Mouse (Mus musculus) cerebellum, adult 2 months (tissue): ENCODE results near the gene Hoxa13. TPM values are rescaled to one million over a fixed set of nuclear protein-coding genes. Genes with fewer than 3 reads are reported as not detected.

ENCODE experiments used
- DNase-seq, 2 experiments: peaks; one replicate each; pipeline ENCODE4 v3.0.0; 2021
- H3K27ac ChIP-seq: fragments of 200-500 bp; 2 replicates; pipeline ENCODE4 v1.5.1; 2012; ENCODE audit warnings: low read length, control low read depth, inconsistent platforms; ENCODE audit not compliant: insufficient read depth
- H3K27me3 ChIP-seq: fragments of 200-500 bp; 2 replicates; pipeline ENCODE4 v1.6.1; 2012; ENCODE audit warnings: inconsistent platforms, mild to moderate bottlenecking, low read length, moderate library complexity; ENCODE audit not compliant: control insufficient read depth, insufficient read depth
- H3K4me1 ChIP-seq: fragments of 200-500 bp; 2 replicates; pipeline ENCODE4 v1.6.1; 2011; ENCODE audit warnings: low read length; ENCODE audit not compliant: control insufficient read depth, insufficient read depth
- H3K4me3 ChIP-seq: fragments of 200-500 bp; replicated peaks from 2 replicates; pipeline ENCODE3; 2011; ENCODE audit warnings: mild to moderate bottlenecking, low read depth, low read length, control low read depth; ENCODE audit not compliant: insufficient read depth
- CTCF ChIP-seq: fragments of 200-500 bp; IDR thresholded peaks from 2 replicates; pipeline ENCODE4 v1.5.1; 2011; ENCODE audit warnings: low read depth, mild to moderate bottlenecking, control low read depth, low read length, moderate library complexity, borderline replicate concordance; ENCODE audit not compliant: insufficient read depth
- POLR2A ChIP-seq: fragments of 200-500 bp; IDR thresholded peaks from 2 replicates; pipeline ENCODE4 v1.6.1; 2011; ENCODE audit warnings: low read length, control low read depth, borderline replicate concordance; ENCODE audit not compliant: insufficient read depth
- whole genome bisulfite sequencing: fragments of 180-500 bp; shearing (Covaris S2); methylation state at CpG from one replicate; pipeline ENCODE4 v1.1.7; 2018; 5-methylcytosine and 5-hydroxymethylcytosine counted together
- polyA plus RNA-seq: library from polyadenylated mRNA; depleted of rRNA; stranded (reverse); fragments of >200 nt; gene quantifications from 2 replicates; pipeline ENCODE4 v1.2.3, GENCODE M21; 2012; rRNA removed

Hoxa13 gene
- not detected in 2 replicates for polyA plus RNA-seq

DNA sequence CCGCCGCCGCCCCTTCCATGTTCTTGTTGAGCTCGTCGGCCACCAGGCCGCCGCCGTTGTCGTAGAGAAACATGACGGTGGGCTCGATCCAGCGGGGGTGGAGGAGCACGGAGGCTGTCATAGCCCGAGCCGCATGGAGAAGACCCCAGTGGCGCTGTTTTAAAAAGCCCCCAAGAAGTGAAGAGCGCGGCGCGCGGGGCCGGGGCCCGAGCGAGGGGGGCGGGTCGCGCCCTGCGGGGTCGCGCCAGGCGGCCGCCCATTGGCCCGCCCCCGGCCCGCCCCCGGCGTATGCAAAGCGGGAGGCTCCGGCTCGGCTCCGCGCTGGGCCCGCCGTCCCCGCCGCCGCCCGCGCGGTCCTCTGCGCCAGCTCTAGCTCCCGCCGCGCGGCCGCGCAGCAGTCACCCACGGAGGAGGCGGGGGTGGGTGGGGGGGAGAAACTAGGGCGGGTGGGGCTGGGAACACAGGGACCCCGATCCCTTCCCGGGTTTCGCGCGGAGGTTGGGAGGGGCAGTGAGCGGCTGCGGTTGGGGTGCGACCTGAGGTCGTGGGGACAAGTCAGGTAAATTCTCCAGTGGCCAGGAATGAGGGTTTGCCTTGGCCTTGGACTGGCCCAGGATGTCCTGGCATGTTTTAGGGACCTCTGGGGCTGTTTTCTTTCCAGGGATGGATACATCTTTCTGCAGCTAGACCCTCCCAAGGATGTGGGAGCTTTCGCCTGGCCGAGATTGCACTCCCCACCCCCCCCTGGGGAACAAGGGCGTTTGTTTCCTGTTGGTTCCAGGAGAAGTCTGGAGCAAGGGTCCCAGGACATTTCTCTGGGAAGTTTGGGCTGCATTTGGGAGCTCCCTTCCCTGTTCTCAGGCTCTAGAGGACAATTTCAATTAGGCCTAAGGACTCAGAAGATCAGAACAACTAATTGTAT lies at the start of gene Hoxa13:
TSS of gene Hoxa13 (minus strand) at position 227 of the 922 bp plus-strand sequence.
- WGBS, result 2% methylated on average over 53 of the region's 72 CpGs
- TF ChIP-seq POLR2A (no peak), CTCF (no peak)

DNA sequence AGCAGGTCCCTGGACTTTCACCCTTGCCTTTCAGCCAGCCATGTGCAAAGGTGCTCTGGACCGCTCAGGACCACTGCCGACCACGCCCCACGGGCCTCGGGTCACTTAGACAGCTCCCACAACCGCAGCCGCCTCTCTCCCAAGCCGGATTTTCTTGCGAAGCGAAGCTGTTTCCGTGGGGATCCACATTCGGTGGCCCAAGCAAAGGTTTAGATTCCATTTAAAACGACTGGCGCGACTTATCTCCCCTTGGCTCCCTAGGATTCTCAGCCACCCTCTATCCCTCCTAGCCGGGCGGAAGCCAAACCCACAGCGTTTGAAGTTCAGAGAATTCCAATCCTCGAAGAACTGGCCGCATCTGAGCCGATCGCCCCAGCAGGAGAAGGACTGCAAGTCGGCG lies 49.7 kb upstream of the Hoxa13 start:
- H3K4me1 ChIP-seq, result no peaks in the 10 kb centered on the region
- H3K4me3 ChIP-seq, result no peak overlapping the region
- TF ChIP-seq POLR2A (no peak), CTCF (no peak)
- H3K27me3 ChIP-seq, result peaks cover 27% of the 10 kb centered on the region; the same call in 1 of the 2 replicates
- DNase-seq, result no peak
- H3K27ac ChIP-seq, result no peak overlapping the region
- WGBS, result 2% methylated on average over 24 of the region's 24 CpGs

More for the DNA sequence above, at the start of gene Hoxa13:
- no peak for DNase-seq
- H3K27ac ChIP-seq, result no peak within 1 kb of the TSS
- no peaks in the 10 kb centered on the region for H3K4me1 ChIP-seq
- peaks cover 32% of the 10 kb centered on the region; the same call in 1 of the 2 replicates for H3K27me3 ChIP-seq
- no peak within 1 kb of the TSS for H3K4me3 ChIP-seq

DNA sequence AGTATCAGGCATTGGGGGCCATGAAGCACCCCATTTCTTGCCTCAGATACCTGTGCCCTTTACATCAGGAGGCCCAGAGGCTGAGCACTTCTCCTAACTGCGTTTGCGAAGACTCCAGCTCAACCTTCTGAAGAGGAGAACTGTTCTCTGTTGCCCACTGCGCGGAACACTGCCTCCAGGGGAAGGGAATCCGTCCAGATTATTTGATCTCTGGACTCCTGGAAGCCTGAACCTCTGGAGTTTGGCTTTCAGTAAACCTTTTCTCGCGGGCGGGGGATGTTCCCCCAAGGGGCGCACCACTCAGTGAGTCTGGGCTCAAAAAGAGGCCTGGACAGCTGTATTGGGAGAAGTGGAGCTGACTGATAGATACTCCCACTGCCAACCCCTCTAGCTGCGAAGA lies 49.1 kb upstream of the Hoxa13 start:
- no peak overlapping the region for H3K4me3 ChIP-seq
- no peak overlapping the region for H3K27ac ChIP-seq
- TF ChIP-seq CTCF (no peak), POLR2A (no peak)
- H3K4me1 ChIP-seq, result no peaks in the 10 kb centered on the region
- DNase-seq, result no peak
- WGBS, result 11% methylated on average over 10 of the region's 10 CpGs
- H3K27me3 ChIP-seq, result peaks cover 27% of the 10 kb centered on the region; the same call in 1 of the 2 replicates

DNA sequence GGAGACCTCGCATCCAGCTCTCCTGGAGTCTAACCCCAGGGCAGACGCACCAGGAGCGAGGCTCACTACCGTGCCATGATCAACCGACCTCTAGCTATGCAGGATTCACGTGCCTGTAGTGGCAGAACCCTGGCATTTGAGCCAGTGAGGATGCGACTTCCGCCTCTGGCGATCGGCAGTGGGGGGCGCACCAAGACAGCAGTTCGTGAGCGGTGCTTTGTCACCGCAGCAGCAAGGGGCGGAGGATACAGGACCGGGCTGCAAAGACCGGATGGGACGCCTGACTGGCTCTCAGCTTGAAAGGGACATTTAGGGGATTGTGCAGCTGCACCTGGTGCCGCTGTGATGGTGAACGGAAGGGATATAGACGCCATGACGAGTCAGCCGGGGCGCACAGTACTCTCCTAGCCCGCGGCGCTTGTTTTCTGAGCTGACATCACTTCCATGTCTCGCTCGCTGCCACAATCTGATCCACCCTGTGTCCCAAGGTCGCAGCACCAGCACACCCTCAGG lies 45.3 kb upstream of the Hoxa13 start:
- H3K27me3 ChIP-seq, result peaks cover 4% of the 10 kb centered on the region; the same call in 1 of the 2 replicates
- no peak overlapping the region for H3K4me3 ChIP-seq
- H3K27ac ChIP-seq, result no peak overlapping the region

DNA sequence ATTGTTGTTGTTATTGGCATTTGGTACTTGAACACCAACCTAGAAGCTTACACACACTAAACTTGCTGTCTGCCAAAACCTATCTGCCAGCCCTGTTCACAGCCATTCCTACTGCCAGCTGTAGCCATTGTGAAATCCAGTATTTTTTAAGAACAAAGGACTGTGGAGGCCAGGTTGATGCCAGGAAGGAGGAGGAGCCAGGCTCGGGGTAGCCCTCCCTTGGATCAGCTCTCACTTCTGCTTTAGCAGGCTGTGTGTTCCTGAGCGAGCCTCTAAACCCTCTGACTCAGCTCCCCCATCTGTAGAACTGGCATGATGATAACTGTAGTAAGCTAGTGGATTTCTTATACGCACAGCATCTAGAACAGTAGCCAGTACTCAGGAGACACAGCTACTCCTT lies 42.7 kb upstream of the Hoxa13 start:
- H3K4me1 ChIP-seq, result no peaks in the 10 kb centered on the region
- WGBS, result 55% methylated on average over 3 of the region's 3 CpGs
- TF ChIP-seq POLR2A (no peak), CTCF (no peak)
- H3K27ac ChIP-seq, result no peak overlapping the region
- peaks cover 2% of the 10 kb centered on the region; the same call in 1 of the 2 replicates for H3K27me3 ChIP-seq
- DNase-seq, result no peak
- H3K4me3 ChIP-seq, result no peak overlapping the region

More for the DNA sequence above, 45.3 kb upstream of the Hoxa13 start:
- TF ChIP-seq POLR2A, result no peak
- TF ChIP-seq CTCF, result peak; percentile 42
- WGBS, result 1% methylated on average over 30 of the region's 30 CpGs
- no peaks in the 10 kb centered on the region for H3K4me1 ChIP-seq
- DNase-seq, result no peak

DNA sequence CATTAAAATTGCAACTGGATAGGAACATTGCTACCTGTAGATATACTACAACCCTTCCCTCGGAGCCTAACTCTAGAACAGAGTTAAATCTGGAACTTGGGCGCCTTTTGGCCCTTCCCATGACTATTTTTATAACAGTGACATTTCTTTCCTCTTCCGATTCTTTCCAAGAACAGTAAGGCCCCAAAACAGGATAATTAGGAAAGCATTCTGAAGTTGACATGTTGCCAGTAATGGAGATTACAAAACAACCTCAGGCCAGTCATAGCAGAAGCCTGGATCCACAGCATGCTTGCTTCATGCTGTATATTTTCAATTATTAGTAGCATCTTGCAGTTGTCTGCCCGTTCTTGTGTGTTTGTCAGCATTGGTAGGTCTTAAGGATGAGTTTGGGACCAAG lies 40.1 kb upstream of the Hoxa13 start:
- Histone ChIP-seq H3K27me3 (no peaks in the 10 kb centered on the region; the same call in 1 of the 2 replicates), H3K27ac (no peak overlapping the region), H3K4me1 (no peaks in the 10 kb centered on the region), H3K4me3 (no peak overlapping the region)
- no peak for TF ChIP-seq CTCF
- no peak for DNase-seq
- whole genome bisulfite sequencing, result 72% methylated on average over 4 of the region's 4 CpGs

DNA sequence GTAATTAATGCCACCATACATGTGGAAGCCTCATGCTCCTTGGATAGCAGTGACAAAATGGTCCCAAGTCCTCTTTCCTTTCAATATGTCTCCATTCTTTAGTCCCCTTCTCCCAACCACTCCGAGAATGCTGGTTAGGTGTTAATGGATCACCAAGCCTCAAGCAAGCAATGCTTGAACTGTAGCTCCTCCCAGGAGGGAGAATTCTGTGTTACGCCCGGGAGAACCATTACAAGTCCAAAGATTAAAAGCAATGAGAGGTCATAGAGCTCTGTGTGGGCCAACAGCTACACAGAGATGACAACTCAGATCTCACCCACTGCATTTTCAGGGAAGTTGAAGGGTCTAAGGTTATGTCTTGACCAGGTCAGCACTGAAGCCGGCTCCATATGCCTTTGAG lies 37.8 kb upstream of the Hoxa13 start:
- Histone ChIP-seq H3K4me1 (no peaks in the 10 kb centered on the region), H3K27me3 (no peaks in the 10 kb centered on the region; the same call in 1 of the 2 replicates), H3K27ac (no peak overlapping the region), H3K4me3 (no peak overlapping the region)
- 80% methylated on average over 4 of the region's 4 CpGs for WGBS
- no peak for DNase-seq
- TF ChIP-seq CTCF, result no peak
- TF ChIP-seq POLR2A, result no peak
